Mouse (Mus musculus): ENCODE measurements around the gene Cyp2d22. TPM values are rescaled to one million over a fixed set of nuclear protein-coding genes. Genes with fewer than 3 reads are reported as not detected.
"Not testable (repeated sequence)": the region's sequence is repeated elsewhere in the genome, so short reads cannot be mapped to it uniquely, and the experiment has no call there.

The Cyp2d22 gene
- polyA plus RNA-seq, 1 experiment from 2014 or later = 9.7 TPM

DNA sequence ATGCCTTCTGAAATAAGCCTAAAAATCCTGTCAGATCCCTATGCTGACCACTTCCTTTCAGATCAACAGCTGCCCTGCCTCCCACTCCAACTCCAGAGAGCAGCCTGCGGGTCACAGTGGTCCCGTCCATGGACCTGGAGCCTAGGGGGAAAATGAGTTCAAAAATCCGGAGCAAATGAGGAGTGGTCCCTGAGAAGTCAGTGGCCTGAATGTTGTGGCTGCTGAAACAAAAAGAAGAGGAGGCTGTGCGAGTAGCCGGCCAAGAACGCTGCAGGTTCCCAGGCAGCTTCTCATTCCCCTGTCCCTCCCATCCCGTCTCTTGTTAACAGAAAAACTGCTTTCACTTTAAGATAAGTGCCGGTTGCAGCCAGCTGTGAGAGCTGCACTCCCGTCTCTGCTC, 15.5 kb downstream of the Cyp2d22 start:
- peak overlapping the region; percentile 32; the same call in 1 of the 2 replicates for H3K4me2 ChIP-seq (ENCODE audit: low read depth, low read length)
- not testable (repeated sequence) for H3K9me3 ChIP-seq (ENCODE audit: control insufficient read depth, low read length); H3K36me3 ChIP-seq (ENCODE audit: control insufficient read depth, insufficient read depth, low read length); H3K4me1 ChIP-seq (replicated peaks; ENCODE audit: control insufficient read depth, insufficient read depth, low read length); H3K27ac ChIP-seq (ENCODE audit: low read length); H3K9ac ChIP-seq (ENCODE audit: low read length); H3K4me3 ChIP-seq (ENCODE audit: low read length); H3K27me3 ChIP-seq (ENCODE audit: control insufficient read depth, insufficient read depth, low read depth, low read length); ATAC-seq (ENCODE audit: low read depth)
- WGBS = 28% methylated on average over 5 of the region's 9 CpGs

DNA sequence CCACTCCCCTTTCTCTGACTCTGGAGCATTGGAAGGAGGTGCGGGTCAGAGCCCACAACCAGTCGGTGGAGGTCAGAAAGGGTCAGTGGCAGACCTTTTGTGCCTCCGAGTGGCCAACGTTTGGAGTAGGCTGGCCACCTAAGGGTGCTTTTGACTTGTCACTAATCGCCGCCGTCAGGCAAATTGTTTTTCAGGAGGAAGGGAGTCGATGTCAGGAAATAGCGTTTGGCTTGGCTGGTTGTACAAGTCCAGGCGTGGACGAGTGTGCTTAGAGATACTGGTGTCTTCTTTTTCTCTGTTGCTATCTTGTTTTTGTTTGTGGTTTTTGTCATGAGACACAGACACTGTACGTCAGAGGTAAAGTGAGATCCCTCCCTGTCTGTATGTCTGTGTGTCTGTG, 16.3 kb downstream of the Cyp2d22 start:
- not testable (repeated sequence) for H3K4me2 ChIP-seq (ENCODE audit: low read depth, low read length); H3K27me3 ChIP-seq (ENCODE audit: control insufficient read depth, insufficient read depth, low read depth, low read length); ATAC-seq (ENCODE audit: low read depth); H3K4me3 ChIP-seq (ENCODE audit: low read length); H3K9ac ChIP-seq (ENCODE audit: low read length); H3K4me1 ChIP-seq (replicated peaks; ENCODE audit: control insufficient read depth, insufficient read depth, low read length); H3K9me3 ChIP-seq (ENCODE audit: control insufficient read depth, low read length); H3K27ac ChIP-seq (ENCODE audit: low read length); H3K36me3 ChIP-seq (ENCODE audit: control insufficient read depth, insufficient read depth, low read length)
- 74% methylated on average over 7 of the region's 12 CpGs for WGBS

DNA sequence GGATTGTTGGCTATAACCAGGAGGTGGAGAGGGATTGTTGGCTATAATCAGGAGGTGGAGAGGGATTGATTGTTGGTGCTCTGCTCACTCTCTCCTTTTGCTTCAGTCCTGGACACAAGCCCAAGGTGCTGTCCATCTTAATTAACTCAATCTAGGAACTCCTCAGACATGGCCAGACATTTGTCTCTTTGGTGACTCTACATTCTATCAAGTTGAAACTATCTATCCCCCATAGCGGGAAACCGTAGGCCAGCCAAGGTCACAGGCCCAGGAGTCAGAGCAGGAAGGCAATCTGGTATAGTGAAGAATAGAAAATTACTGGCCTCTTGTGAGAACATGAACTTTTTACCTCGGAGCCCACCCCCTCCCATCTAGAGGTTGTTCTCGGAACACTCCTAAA, 17.8 kb downstream of the Cyp2d22 start:
- Histone ChIP-seq H3K27ac (ENCODE audit: low read length) (no peak overlapping the region), H3K4me3 (ENCODE audit: low read length) (no peak overlapping the region)

DNA sequence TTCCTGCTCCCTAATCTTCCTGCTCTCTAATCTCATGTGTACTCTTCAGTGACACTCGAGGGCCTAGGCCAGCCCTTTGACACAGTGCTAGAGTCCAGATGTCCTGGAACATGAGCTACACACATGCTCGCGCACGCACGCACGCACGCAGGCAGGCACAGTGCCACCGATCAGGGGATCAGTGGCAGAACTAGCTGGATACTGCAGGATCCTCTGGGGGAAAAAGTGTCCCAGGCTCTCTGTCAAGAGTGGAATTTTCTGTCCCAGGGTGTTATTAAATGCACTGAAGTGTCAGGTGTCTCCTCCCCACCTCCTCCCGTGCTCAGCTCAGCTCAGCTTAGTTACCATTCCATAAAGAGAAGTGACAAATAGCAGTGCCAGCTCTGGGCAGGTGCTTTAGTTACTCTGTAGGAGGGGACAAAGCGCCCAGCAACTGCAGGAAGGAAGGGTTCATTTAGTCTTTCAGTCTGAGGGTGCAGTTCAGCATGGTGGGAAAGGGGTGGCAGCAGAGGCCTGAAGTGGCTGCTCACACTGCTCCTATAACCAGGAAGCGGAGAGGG, 18.5 kb downstream of the Cyp2d22 start:
- ATAC-seq (ENCODE audit: low read depth) = peak; percentile 79
- no peak overlapping the region for H3K9ac ChIP-seq (ENCODE audit: low read length)
- H3K27ac ChIP-seq (ENCODE audit: low read length) = peak overlapping the region; percentile 30; the same call in 1 of the 2 replicates
- H3K4me3 ChIP-seq (ENCODE audit: low read length) = no peak overlapping the region
- H3K9me3 ChIP-seq (ENCODE audit: control insufficient read depth, low read length) = no peaks in the 10 kb centered on the region
- no peaks in the 10 kb centered on the region for H3K27me3 ChIP-seq (ENCODE audit: control insufficient read depth, insufficient read depth, low read depth, low read length)
- H3K36me3 ChIP-seq (ENCODE audit: control insufficient read depth, insufficient read depth, low read length) = no peaks in the 10 kb centered on the region
- 0 out of 2 replicates have a peak, but pooled peaks cover 2% of the 10 kb centered on the region for H3K4me1 ChIP-seq (replicated peaks; ENCODE audit: control insufficient read depth, insufficient read depth, low read length)
- WGBS = 67% methylated on average over 11 of the region's 11 CpGs
- no peak overlapping the region for H3K4me2 ChIP-seq (ENCODE audit: low read depth, low read length)

More for the DNA sequence above, 17.8 kb downstream of the Cyp2d22 start:
- H3K27me3 ChIP-seq (ENCODE audit: control insufficient read depth, insufficient read depth, low read depth, low read length) = no peaks in the 10 kb centered on the region
- H3K9ac ChIP-seq (ENCODE audit: low read length) = no peak overlapping the region
- no peaks in the 10 kb centered on the region for H3K9me3 ChIP-seq (ENCODE audit: control insufficient read depth, low read length)
- 69% methylated on average over 3 of the region's 4 CpGs for WGBS
- H3K4me1 ChIP-seq (replicated peaks; ENCODE audit: control insufficient read depth, insufficient read depth, low read length) = 0 out of 2 replicates have a peak, but pooled peaks cover 2% of the 10 kb centered on the region
- H3K4me2 ChIP-seq (ENCODE audit: low read depth, low read length) = no peak overlapping the region
- ATAC-seq (ENCODE audit: low read depth) = peak; percentile 41; the same call in 1 of the 2 replicates
- no peaks in the 10 kb centered on the region for H3K36me3 ChIP-seq (ENCODE audit: control insufficient read depth, insufficient read depth, low read length)

DNA sequence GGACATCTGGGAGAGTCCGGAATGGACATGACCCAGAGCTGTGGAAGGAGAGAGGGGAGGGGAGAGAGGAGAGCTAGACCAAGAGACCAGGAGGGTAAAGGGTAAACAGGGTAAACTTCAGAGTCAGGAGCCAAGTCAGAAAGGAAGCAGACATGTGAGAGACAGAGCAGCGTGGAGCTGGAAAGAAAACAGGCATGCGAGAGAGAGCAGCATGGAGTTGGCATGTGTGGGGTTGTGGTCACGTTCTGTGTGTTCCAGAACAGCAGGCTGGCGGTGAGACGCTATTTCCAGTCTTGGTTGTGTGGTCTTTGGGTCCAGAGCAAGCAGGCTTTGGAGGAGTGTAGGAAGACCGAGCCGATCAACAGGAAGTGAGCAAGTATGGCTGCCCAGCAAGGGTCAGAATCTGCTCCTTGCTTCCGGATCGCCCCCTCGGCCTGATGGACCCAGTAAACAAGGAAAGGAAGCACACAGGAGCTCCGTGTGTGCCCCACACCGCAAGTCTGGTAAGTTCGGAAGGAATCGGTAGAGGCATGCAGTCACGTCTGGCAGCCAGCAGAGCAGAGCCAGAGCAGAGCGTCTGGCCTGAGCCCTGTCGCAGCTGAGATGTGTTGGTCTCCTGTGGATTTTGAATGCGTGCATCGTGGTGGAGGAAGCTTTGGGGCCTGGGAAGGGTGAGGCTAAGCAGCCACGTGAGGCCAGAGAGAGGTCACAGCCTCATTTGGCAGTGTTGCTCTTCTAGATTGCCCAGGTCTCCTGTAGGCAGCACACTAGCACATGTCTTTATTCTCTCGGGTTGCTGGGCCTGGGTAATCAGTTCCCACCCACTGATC, 21.4 kb downstream of the Cyp2d22 start:
- H3K4me1 ChIP-seq (replicated peaks; ENCODE audit: control insufficient read depth, insufficient read depth, low read length) = peaks cover 5% of the 10 kb centered on the region; the same call in 1 of the 2 replicates
- H3K9me3 ChIP-seq (ENCODE audit: control insufficient read depth, low read length) = no peaks in the 10 kb centered on the region
- no peak overlapping the region for H3K4me3 ChIP-seq (ENCODE audit: low read length)
- WGBS = 52% methylated on average over 22 of the region's 22 CpGs
- H3K27me3 ChIP-seq (ENCODE audit: control insufficient read depth, insufficient read depth, low read depth, low read length) = no peaks in the 10 kb centered on the region
- no peaks in the 10 kb centered on the region for H3K36me3 ChIP-seq (ENCODE audit: control insufficient read depth, insufficient read depth, low read length)
- peak overlapping the region; percentile 25; the same call in 1 of the 2 replicates for H3K9ac ChIP-seq (ENCODE audit: low read length)
- no peak overlapping the region for H3K27ac ChIP-seq (ENCODE audit: low read length)
- H3K4me2 ChIP-seq (ENCODE audit: low read depth, low read length) = no peak overlapping the region
- no peak for ATAC-seq (ENCODE audit: low read depth)

DNA sequence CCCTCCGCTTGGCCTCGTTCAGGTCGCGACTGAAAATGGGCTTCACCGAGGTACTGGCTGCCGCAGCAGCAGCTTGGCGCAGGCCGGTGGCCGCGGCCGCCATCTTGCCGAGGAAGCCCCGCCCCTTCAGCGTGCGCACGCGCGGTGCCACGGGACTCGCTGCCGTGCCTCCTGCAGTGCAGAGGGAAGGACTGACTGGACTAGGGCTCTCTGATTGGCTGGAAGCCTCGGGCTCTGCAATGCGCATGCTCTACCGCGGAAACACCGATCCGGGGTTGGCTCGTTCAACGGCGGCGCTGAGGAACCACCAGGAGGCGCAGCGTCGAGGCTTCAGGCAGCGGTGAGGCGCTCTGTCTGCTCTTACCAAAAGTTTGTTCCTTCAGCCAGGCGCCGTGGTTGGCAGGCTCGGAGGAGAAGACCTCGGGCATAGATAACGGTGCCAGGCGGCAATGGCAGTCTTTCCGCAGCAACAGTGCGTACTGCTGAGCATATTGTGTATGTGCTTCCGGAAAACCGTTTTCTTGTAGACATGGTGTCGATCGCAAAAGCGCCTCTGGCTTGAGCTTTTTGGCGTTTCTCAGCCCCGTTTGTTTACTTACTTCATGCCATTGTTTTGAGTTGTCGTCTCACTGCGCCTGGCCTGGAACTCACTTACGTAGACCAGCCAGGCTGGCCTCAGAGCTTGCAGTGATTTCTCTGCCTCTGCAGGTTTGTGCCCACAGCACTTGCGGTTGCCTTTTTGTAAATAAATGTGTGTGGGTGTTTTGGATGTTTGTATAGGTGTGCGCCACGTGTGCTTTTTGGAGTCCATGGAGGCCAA, 25.7 kb downstream of the Cyp2d22 start, which contains the start of gene Ndufa6:
Gene Ndufa6 (minus strand): TSS at position 197 of the 820 bp plus-strand sequence.
- peak; percentile 100 for ATAC-seq (ENCODE audit: low read depth)
- H3K4me1 ChIP-seq (replicated peaks; ENCODE audit: control insufficient read depth, insufficient read depth, low read length) = peaks cover 10% of the 10 kb centered on the region
- H3K4me3 ChIP-seq (ENCODE audit: low read length) = peak within 1 kb of the TSS; percentile 90
- peaks cover 16% of the 10 kb centered on the region for H3K36me3 ChIP-seq (ENCODE audit: control insufficient read depth, insufficient read depth, low read length)
- WGBS = under 1% methylated on average over 57 of the region's 57 CpGs
- peak within 1 kb of the TSS; percentile 95 for H3K27ac ChIP-seq (ENCODE audit: low read length)
- no peaks in the 10 kb centered on the region for H3K27me3 ChIP-seq (ENCODE audit: control insufficient read depth, insufficient read depth, low read depth, low read length)
- H3K9ac ChIP-seq (ENCODE audit: low read length) = peak within 1 kb of the TSS; percentile 97
- peak within 1 kb of the TSS; percentile 81 for H3K4me2 ChIP-seq (ENCODE audit: low read depth, low read length)
- H3K9me3 ChIP-seq (ENCODE audit: control insufficient read depth, low read length) = no peaks in the 10 kb centered on the region

DNA sequence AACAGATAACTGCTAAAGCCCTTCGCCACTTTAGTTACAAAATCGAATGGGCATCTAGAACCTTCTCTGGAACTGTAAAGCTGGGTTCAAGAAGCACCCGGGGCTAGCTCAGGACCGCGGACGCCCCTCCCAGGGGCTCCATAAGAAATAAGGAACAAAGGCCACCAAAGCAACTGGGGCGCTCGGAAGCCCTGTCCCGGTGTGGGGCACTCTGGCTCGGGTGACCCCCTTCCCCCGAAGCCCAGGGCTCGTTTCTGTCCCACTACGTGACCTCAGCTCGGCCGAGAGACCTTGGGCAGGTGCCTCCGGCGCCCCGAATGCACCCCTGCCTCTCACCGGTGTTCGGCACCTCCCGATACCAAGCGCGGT, 26.3 kb downstream of the Cyp2d22 start:
- H3K27me3 ChIP-seq (ENCODE audit: control insufficient read depth, insufficient read depth, low read depth, low read length) = no peaks in the 10 kb centered on the region
- peak overlapping the region; percentile 90 for H3K4me3 ChIP-seq (ENCODE audit: low read length)
- no peaks in the 10 kb centered on the region for H3K9me3 ChIP-seq (ENCODE audit: control insufficient read depth, low read length)
- peak; percentile 17; the same call in 1 of the 2 replicates for ATAC-seq (ENCODE audit: low read depth)
- H3K4me1 ChIP-seq (replicated peaks; ENCODE audit: control insufficient read depth, insufficient read depth, low read length) = peaks cover 10% of the 10 kb centered on the region
- peaks cover 22% of the 10 kb centered on the region for H3K36me3 ChIP-seq (ENCODE audit: control insufficient read depth, insufficient read depth, low read length)
- under 1% methylated on average over 23 of the region's 23 CpGs for WGBS
- peak overlapping the region; percentile 97 for H3K9ac ChIP-seq (ENCODE audit: low read length)
- peak overlapping the region; percentile 81 for H3K4me2 ChIP-seq (ENCODE audit: low read depth, low read length)
- H3K27ac ChIP-seq (ENCODE audit: low read length) = peak overlapping the region; percentile 67

DNA sequence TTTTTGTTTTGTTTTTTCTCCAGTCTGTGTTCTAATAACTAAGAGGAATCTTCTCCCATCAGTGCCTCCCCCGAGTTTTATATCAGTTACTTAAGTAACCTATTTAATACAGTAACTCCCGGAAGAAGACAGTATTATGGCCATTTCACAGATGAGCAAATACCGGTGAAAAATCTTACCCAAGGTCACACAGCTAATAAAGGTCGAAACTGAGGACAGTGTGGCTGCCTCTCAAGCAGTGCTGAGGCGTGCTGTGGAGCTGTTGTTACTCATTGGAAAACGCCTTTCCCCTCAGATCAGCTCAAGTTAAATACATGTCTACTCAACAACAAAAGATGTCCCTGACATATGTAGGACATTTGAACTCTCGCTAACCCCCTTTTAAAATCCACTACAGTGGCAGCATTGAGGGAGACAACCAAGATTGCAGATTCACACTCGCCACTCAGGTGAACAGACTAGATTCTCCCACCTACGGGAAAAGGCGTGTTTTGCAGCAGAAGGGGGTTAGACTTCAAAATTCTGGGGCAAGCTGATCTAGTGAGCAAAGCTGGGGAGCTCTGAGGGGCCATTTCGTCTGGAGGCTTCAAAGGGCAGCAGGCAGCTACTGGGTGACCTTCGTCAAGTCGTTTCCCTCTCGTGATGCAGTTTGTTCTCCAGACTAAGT, 26.8 kb downstream of the Cyp2d22 start:
- H3K4me1 ChIP-seq (replicated peaks; ENCODE audit: control insufficient read depth, insufficient read depth, low read length) = peaks cover 10% of the 10 kb centered on the region
- H3K27ac ChIP-seq (ENCODE audit: low read length) = peak overlapping the region; percentile 67
- H3K9me3 ChIP-seq (ENCODE audit: control insufficient read depth, low read length) = no peaks in the 10 kb centered on the region
- no peak for ATAC-seq (ENCODE audit: low read depth)
- H3K4me2 ChIP-seq (ENCODE audit: low read depth, low read length) = peak overlapping the region; percentile 81
- 21% methylated on average over 14 of the region's 14 CpGs for WGBS
- H3K9ac ChIP-seq (ENCODE audit: low read length) = peak overlapping the region; percentile 97
- peaks cover 26% of the 10 kb centered on the region for H3K36me3 ChIP-seq (ENCODE audit: control insufficient read depth, insufficient read depth, low read length)
- H3K27me3 ChIP-seq (ENCODE audit: control insufficient read depth, insufficient read depth, low read depth, low read length) = no peaks in the 10 kb centered on the region
- peak overlapping the region; percentile 90 for H3K4me3 ChIP-seq (ENCODE audit: low read length)

Measured in lung, embryonic 16.5 days (tissue).